ENCODE assay signal across 8 mouse cellular contexts in genomic region chr1:90026945-90027344, GRCm38 (mm10). TPM values are rescaled to one million over a fixed set of nuclear protein-coding genes. Genes with fewer than 3 reads are reported as not detected.
DNase-seq lines count a peak whose midpoint lies in the region; ATAC-seq lines count a peak whose summit lies in the region.

No protein-coding gene starts in this region.

- H3K4me2 ChIP-seq in hindbrain, embryonic 11.5 days (replicated peaks; ENCODE audit: low read depth, low read length) = no peak overlapping the region
- H3K4me2 ChIP-seq in hindbrain, embryonic 16.5 days (ENCODE audit: low read length) = no peak overlapping the region

- DNase-seq in hindbrain, embryonic 11.5 days (ENCODE audit: low spot score) = peak; percentile 54
- peak; percentile 9 for DNase-seq in urinary bladder, postnatal 14 days (ENCODE audit: low spot score)
- no peak for DNase-seq in urinary bladder, postnatal 4 days (ENCODE audit: low spot score in 2 of 2)
- peak; percentile 65 for DNase-seq in embryo, embryonic 11 days
- no peak for DNase-seq in yolk sac, embryonic 10.5 days (ENCODE audit: low spot score)
- DNase-seq in thymus, postnatal 14 days = no peak

- no peak overlapping the region for H3K9ac ChIP-seq in hindbrain, embryonic 11.5 days (ENCODE audit: low read depth, low read length)
- no peak overlapping the region for H3K9ac ChIP-seq in hindbrain, embryonic 16.5 days (ENCODE audit: low read depth, low read length)

- no peaks in the 10 kb centered on the region for H3K36me3 ChIP-seq in hindbrain, embryonic 11.5 days (ENCODE audit: control insufficient read depth, insufficient read depth, low read length)
- H3K36me3 ChIP-seq in hindbrain, embryonic 16.5 days (ENCODE audit: control insufficient read depth, insufficient read depth, low read length) = no peaks in the 10 kb centered on the region

- 26% methylated on average over 3 of the region's 3 CpGs for WGBS in hindbrain, embryonic 11.5 days
- 19% methylated on average over 3 of the region's 3 CpGs for WGBS in hindbrain, embryonic 16.5 days

- ATAC-seq in hindbrain, embryonic 11.5 days (ENCODE audit: low FRiP score) = no peak
- ATAC-seq in hindbrain, embryonic 16.5 days = no peak
- peak; percentile 93 for ATAC-seq in megakaryocyte-erythroid progenitor cell, adult 5-6 weeks (replicated peaks; ENCODE audit: low FRiP score, low TSS enrichment, poor library complexity, severe bottlenecking)

- no peaks in the 10 kb centered on the region for H3K27me3 ChIP-seq in hindbrain, embryonic 11.5 days (ENCODE audit: control insufficient read depth, insufficient read depth, low read length)
- H3K27me3 ChIP-seq in hindbrain, embryonic 16.5 days (replicated peaks; ENCODE audit: control insufficient read depth, insufficient read depth, low read length) = no peaks in the 10 kb centered on the region

- H3K4me1 ChIP-seq in hindbrain, embryonic 11.5 days (replicated peaks; ENCODE audit: control insufficient read depth, insufficient read depth, low read length) = no peaks in the 10 kb centered on the region
- H3K4me1 ChIP-seq in hindbrain, embryonic 16.5 days (ENCODE audit: control insufficient read depth, insufficient read depth, low read depth, low read length) = no peaks in the 10 kb centered on the region

- no peak overlapping the region for H3K27ac ChIP-seq in hindbrain, embryonic 11.5 days (ENCODE audit: low read depth, low read length)
- H3K27ac ChIP-seq in hindbrain, embryonic 16.5 days (ENCODE audit: low read depth, low read length) = no peak overlapping the region

- H3K4me3 ChIP-seq in hindbrain, embryonic 11.5 days (ENCODE audit: low read depth, low read length) = no peak overlapping the region
- H3K4me3 ChIP-seq in hindbrain, embryonic 16.5 days (ENCODE audit: low read length) = no peak overlapping the region

- no peaks in the 10 kb centered on the region for H3K9me3 ChIP-seq in hindbrain, embryonic 11.5 days (ENCODE audit: control insufficient read depth, low read length)
- H3K9me3 ChIP-seq in hindbrain, embryonic 16.5 days (ENCODE audit: control insufficient read depth, low read length) = no peaks in the 10 kb centered on the region

RNA-seq across cellular contexts. Expression of gene Asb18, which starts 12.5 kb away (rescaled TPM):
- polyA plus RNA-seq in hindbrain, embryonic 11.5 days (2014; fragmentation: Nextera tagmentation; extraction: Ambion mirVana) = 0.19 and 0.25 TPM in 2 replicates
- 0.67 and 0.75 TPM in 2 replicates for polyA plus RNA-seq in hindbrain, embryonic 16.5 days (2015; fragmentation: Nextera tagmentation; extraction: Ambion mirVana)
- not detected in 2 replicates for total RNA-seq in megakaryocyte-erythroid progenitor cell, adult 5-6 weeks (2014; fragmentation: Nextera tagmentation)
- total RNA-seq in megakaryocyte-erythroid progenitor cell, adult 5-6 weeks (2017) = not detected in 2 replicates

Comparison
In these comparisons a context has a peak if more than half of its experiments do, and no peak if none do; other contexts are left out.
1. DNase-seq: peak in hindbrain, embryonic 11.5 days (single experiment), urinary bladder, postnatal 14 days (single experiment) and embryo, embryonic 11 days (single experiment); none in urinary bladder, postnatal 4 days (0 of 2), yolk sac, embryonic 10.5 days (single experiment) and thymus, postnatal 14 days (single experiment).